Mouse (Mus musculus) midbrain, embryonic 15.5 days (tissue): ENCODE results near the gene Pde4c. TPM values are rescaled to one million over a fixed set of nuclear protein-coding genes. Genes with fewer than 3 reads are reported as not detected.
A peak's percentile ranks its signal among the peaks of the same experiment; 100 is the strongest.

Source experiments
- ATAC-seq: fragments of 200-750 bp; cut with Nextera tagmentation; replicated peaks from 2 replicates; pipeline ENCODE4 v1.8.0; 2017; ENCODE audit warnings: moderate TSS enrichment
- H3K27ac ChIP-seq: fragments of 300-500 bp; sonication (generic); 2 replicates; pipeline ENCODE4 v1.5.1; 2015; ENCODE audit warnings: mild to moderate bottlenecking, inconsistent platforms
- H3K27me3 ChIP-seq: fragments of 300-500 bp; sonication (generic); replicated peaks from 2 replicates; pipeline ENCODE4 v1.6.1; 2015; ENCODE audit warnings: inconsistent platforms
- H3K36me3 ChIP-seq: fragments of 300-500 bp; sonication (generic); replicated peaks from 2 replicates; pipeline ENCODE4 v1.6.1; 2015; ENCODE audit warnings: inconsistent platforms
- H3K4me1 ChIP-seq: fragments of 300-500 bp; sonication (generic); 2 replicates; pipeline ENCODE4 v1.6.1; 2015; ENCODE audit warnings: inconsistent platforms
- H3K4me2 ChIP-seq: fragments of 300-500 bp; sonication (generic); 2 replicates; pipeline ENCODE4 v1.6.1; 2015; ENCODE audit warnings: inconsistent platforms, mild to moderate bottlenecking, moderate library complexity
- H3K4me3 ChIP-seq: fragments of 300-500 bp; sonication (generic); 2 replicates; pipeline ENCODE4 v1.5.1; 2015; ENCODE audit warnings: mild to moderate bottlenecking, inconsistent platforms
- H3K9ac ChIP-seq: fragments of 300-500 bp; sonication (generic); 2 replicates; pipeline ENCODE4 v1.6.1; 2015; ENCODE audit warnings: mild to moderate bottlenecking, inconsistent platforms
- H3K9me3 ChIP-seq: fragments of 300-500 bp; sonication (generic); 2 replicates; pipeline ENCODE4 v1.6.1; 2016; ENCODE audit warnings: inconsistent platforms
- WGBS: fragments of 180-500 bp; shearing (Covaris S2); methylation state at CpG from one replicate; pipeline ENCODE4 v1.1.7; 2015; ENCODE audit warnings: mixed read lengths; 5-methylcytosine and 5-hydroxymethylcytosine counted together
- polyA plus RNA-seq: library from polyadenylated mRNA; unstranded; fragments of >200 nt; fragmentation: Nextera tagmentation; extraction: Ambion mirVana; gene quantifications from 2 replicates; pipeline ENCODE4 v1.2.1, GENCODE M21; 2015

Gene Pde4c
- polyA plus RNA-seq, 1 experiment from 2014 or later: 0.46 TPM

GRCm38 (mm10) chr8:70775851-70776495, 52.5 kb downstream of the Pde4c start:
- H3K9ac ChIP-seq: peak overlapping the region; percentile 99
- peaks cover 48% of the 10 kb centered on the region for H3K4me1 ChIP-seq
- H3K4me2 ChIP-seq: peak overlapping the region; percentile 87
- H3K9me3 ChIP-seq: no peaks in the 10 kb centered on the region
- peak overlapping the region; percentile 90 for H3K4me3 ChIP-seq
- H3K36me3 ChIP-seq: peaks cover 27% of the 10 kb centered on the region
- H3K27me3 ChIP-seq: no peaks in the 10 kb centered on the region
- H3K27ac ChIP-seq: peak overlapping the region; percentile 98
- WGBS: 2% methylated on average over 34 of the region's 34 CpGs
- ATAC-seq: no peak

- ATAC-seq: peak; percentile 95
- peak within 1 kb of the TSS; percentile 90 for H3K4me3 ChIP-seq
- H3K9me3 ChIP-seq: no peaks in the 10 kb centered on the region
- peak within 1 kb of the TSS; percentile 87 for H3K4me2 ChIP-seq
- WGBS: under 1% methylated on average over 94 of the region's 94 CpGs
- H3K9ac ChIP-seq: peak within 1 kb of the TSS; percentile 99
- peak within 1 kb of the TSS; percentile 98 for H3K27ac ChIP-seq
- H3K27me3 ChIP-seq: no peaks in the 10 kb centered on the region
- H3K36me3 ChIP-seq: peaks cover 26% of the 10 kb centered on the region
- H3K4me1 ChIP-seq: peaks cover 48% of the 10 kb centered on the region
Measured at GRCm38 (mm10) chr8:70776496-70777444, 53.2 kb downstream of the Pde4c start, which contains the start of gene Pik3r2. TSS of gene Pik3r2 (minus strand) at chr8:70776713.

- H3K4me1 ChIP-seq: peaks cover 21% of the 10 kb centered on the region
- H3K36me3 ChIP-seq: peaks cover 32% of the 10 kb centered on the region; the same call in 1 of the 2 replicates
- no peak overlapping the region for H3K27ac ChIP-seq
- WGBS: 77% methylated on average over 11 of the region's 11 CpGs
- no peaks in the 10 kb centered on the region for H3K27me3 ChIP-seq
- H3K9me3 ChIP-seq: no peaks in the 10 kb centered on the region
- no peak overlapping the region for H3K9ac ChIP-seq
- H3K4me2 ChIP-seq: no peak overlapping the region
- no peak overlapping the region for H3K4me3 ChIP-seq
- no peak for ATAC-seq
Measured at GRCm38 (mm10) chr8:70780093-70780492, 56.6 kb downstream of the Pde4c start.

- Histone ChIP-seq H3K27me3 (no peaks in the 10 kb centered on the region), H3K4me2 (no peak overlapping the region), H3K27ac (no peak overlapping the region), H3K4me1 (peaks cover 13% of the 10 kb centered on the region), H3K9me3 (no peaks in the 10 kb centered on the region), H3K9ac (no peak overlapping the region), H3K36me3 (peaks cover 42% of the 10 kb centered on the region; the same call in 1 of the 2 replicates), H3K4me3 (no peak overlapping the region)
- WGBS: 88% methylated on average over 25 of the region's 25 CpGs
- ATAC-seq: no peak
Measured at GRCm38 (mm10) chr8:70786291-70787050, 63.0 kb downstream of the Pde4c start.

- 91% methylated on average over 3 of the region's 3 CpGs for WGBS
- Histone ChIP-seq H3K9me3 (no peaks in the 10 kb centered on the region), H3K9ac (no peak overlapping the region), H3K27ac (no peak overlapping the region), H3K27me3 (no peaks in the 10 kb centered on the region), H3K4me3 (no peak overlapping the region), H3K4me2 (no peak overlapping the region), H3K4me1 (peaks cover 19% of the 10 kb centered on the region), H3K36me3 (peaks cover 37% of the 10 kb centered on the region; the same call in 1 of the 2 replicates)
- no peak for ATAC-seq
Measured at GRCm38 (mm10) chr8:70787051-70787445, 63.5 kb downstream of the Pde4c start.

GRCm38 (mm10) chr8:70787941-70788667, 64.6 kb downstream of the Pde4c start:
- Histone ChIP-seq H3K9ac (no peak overlapping the region), H3K9me3 (no peaks in the 10 kb centered on the region), H3K4me3 (no peak overlapping the region), H3K36me3 (peaks cover 37% of the 10 kb centered on the region; the same call in 1 of the 2 replicates), H3K27ac (no peak overlapping the region), H3K4me1 (peaks cover 24% of the 10 kb centered on the region), H3K27me3 (no peaks in the 10 kb centered on the region), H3K4me2 (no peak overlapping the region)
- no peak for ATAC-seq
- 29% methylated on average over 30 of the region's 30 CpGs for WGBS

- Histone ChIP-seq H3K4me1 (peaks cover 30% of the 10 kb centered on the region), H3K36me3 (peaks cover 30% of the 10 kb centered on the region; the same call in 1 of the 2 replicates), H3K4me3 (no peak overlapping the region), H3K27ac (no peak overlapping the region), H3K4me2 (no peak overlapping the region), H3K9ac (no peak overlapping the region), H3K27me3 (no peaks in the 10 kb centered on the region), H3K9me3 (no peaks in the 10 kb centered on the region)
- no peak for ATAC-seq
- WGBS: 85% methylated on average over 10 of the region's 10 CpGs
Measured at GRCm38 (mm10) chr8:70789046-70789445, 65.5 kb downstream of the Pde4c start.

- Histone ChIP-seq H3K9ac (peak overlapping the region; percentile 21; the same call in 1 of the 2 replicates), H3K36me3 (peaks cover 18% of the 10 kb centered on the region; the same call in 1 of the 2 replicates), H3K4me2 (peak overlapping the region; percentile 53), H3K27me3 (peaks cover 4% of the 10 kb centered on the region; the same call in 1 of the 2 replicates), H3K4me3 (peak overlapping the region; percentile 59; the same call in 1 of the 2 replicates), H3K4me1 (peaks cover 31% of the 10 kb centered on the region), H3K27ac (no peak overlapping the region), H3K9me3 (no peaks in the 10 kb centered on the region)
- WGBS: 64% methylated on average over 8 of the region's 8 CpGs
- no peak for ATAC-seq
Measured at GRCm38 (mm10) chr8:70790846-70791245, 67.3 kb downstream of the Pde4c start.

- H3K4me3 ChIP-seq: peak overlapping the region; percentile 59
- WGBS: 78% methylated on average over 7 of the region's 7 CpGs
Measured at GRCm38 (mm10) chr8:70791294-70791701, 67.8 kb downstream of the Pde4c start.

GRCm38 (mm10) chr8:70791975-70792691, 68.6 kb downstream of the Pde4c start:
- WGBS: 6% methylated on average over 58 of the region's 58 CpGs
- H3K4me1 ChIP-seq: peaks cover 40% of the 10 kb centered on the region
- ATAC-seq: peak; percentile 84

More at GRCm38 (mm10) chr8:70791294-70791701, 67.8 kb downstream of the Pde4c start:
- H3K36me3 ChIP-seq: peaks cover 14% of the 10 kb centered on the region; the same call in 1 of the 2 replicates
- H3K4me1 ChIP-seq: peaks cover 36% of the 10 kb centered on the region
- no peak for ATAC-seq
- peak overlapping the region; percentile 53 for H3K4me2 ChIP-seq
- no peaks in the 10 kb centered on the region for H3K9me3 ChIP-seq
- H3K27ac ChIP-seq: no peak overlapping the region
- peaks cover 4% of the 10 kb centered on the region; the same call in 1 of the 2 replicates for H3K27me3 ChIP-seq
- peak overlapping the region; percentile 21; the same call in 1 of the 2 replicates for H3K9ac ChIP-seq

More at GRCm38 (mm10) chr8:70791975-70792691, 68.6 kb downstream of the Pde4c start:
- Histone ChIP-seq H3K4me2 (peak overlapping the region; percentile 53), H3K27me3 (peaks cover 4% of the 10 kb centered on the region; the same call in 1 of the 2 replicates), H3K27ac (peak overlapping the region; percentile 88), H3K9ac (peak overlapping the region; percentile 73), H3K4me3 (peak overlapping the region; percentile 59), H3K9me3 (no peaks in the 10 kb centered on the region), H3K36me3 (0 out of 2 replicates have a peak, but pooled peaks cover 9% of the 10 kb centered on the region)
